Mouse (Mus musculus) layer of hippocampus, postnatal 10 days (tissue): ENCODE measurements around the gene Ripor3. TPM values are rescaled to one million over a fixed set of nuclear protein-coding genes. Genes with fewer than 3 reads are reported as not detected.

Source experiments
- DNase-seq, 2 experiments: peaks; one replicate each; pipeline ENCODE4 v3.0.0; 2021; ENCODE audit warnings: low spot score in 2 of 2
- total RNA-seq, 2 experiments: library from RNA; stranded (reverse); gene quantifications; 2 replicates each; pipeline ENCODE4 v1.2.3; 2021

Ripor3 gene
- total RNA-seq, 2 experiments from 2014 or later, result 0.43 to 0.62 TPM

GRCm38 (mm10) chr2:167957539-167957938 is 52.9 kb downstream of the Ripor3 start:
- DNase-seq, result no peak

GRCm38 (mm10) chr2:167954928-167955327 is 55.5 kb downstream of the Ripor3 start:
- DNase-seq, result no peak

GRCm38 (mm10) chr2:167953819-167954218 is 56.6 kb downstream of the Ripor3 start:
- DNase-seq, result no peak

- DNase-seq, result no peak
Measured at GRCm38 (mm10) chr2:167951301-167952211, 58.9 kb downstream of the Ripor3 start.

- no peak for DNase-seq
Measured at GRCm38 (mm10) chr2:167950681-167951080, 59.7 kb downstream of the Ripor3 start.

GRCm38 (mm10) chr2:167949808-167950207 is 60.6 kb downstream of the Ripor3 start:
- DNase-seq, result no peak

- peak in 1 of 2 experiments; percentile 29 for DNase-seq
Measured at GRCm38 (mm10) chr2:167949250-167949649, 61.2 kb downstream of the Ripor3 start.

- DNase-seq, result no peak
Measured at GRCm38 (mm10) chr2:167948557-167948956, 61.9 kb downstream of the Ripor3 start.

- no peak for DNase-seq
Measured at GRCm38 (mm10) chr2:167948047-167948446, 62.4 kb downstream of the Ripor3 start.

GRCm38 (mm10) chr2:167947251-167947650 is 63.2 kb downstream of the Ripor3 start:
- DNase-seq, result no peak

- DNase-seq, result no peak
Measured at GRCm38 (mm10) chr2:167945451-167945850, 65.0 kb downstream of the Ripor3 start.

- no peak for DNase-seq
Measured at GRCm38 (mm10) chr2:167944193-167944592, 66.2 kb downstream of the Ripor3 start.

GRCm38 (mm10) chr2:167942926-167943633 is 67.3 kb downstream of the Ripor3 start:
- peak in 1 of 2 experiments; percentile 35 for DNase-seq

- peak; percentile 54 for DNase-seq
Measured at GRCm38 (mm10) chr2:167942199-167942925, 68.1 kb downstream of the Ripor3 start.

GRCm38 (mm10) chr2:167941745-167942176 is 68.7 kb downstream of the Ripor3 start:
- DNase-seq, result no peak

GRCm38 (mm10) chr2:167941320-167941719 is 69.1 kb downstream of the Ripor3 start:
- no peak for DNase-seq

- no peak for DNase-seq
Measured at GRCm38 (mm10) chr2:167940636-167941035, 69.8 kb downstream of the Ripor3 start.

GRCm38 (mm10) chr2:167939632-167940399 is 70.6 kb downstream of the Ripor3 start:
- no peak for DNase-seq

- no peak for DNase-seq
Measured at GRCm38 (mm10) chr2:167939204-167939603, 71.2 kb downstream of the Ripor3 start.

- DNase-seq, result no peak
Measured at GRCm38 (mm10) chr2:167938786-167939185, 71.6 kb downstream of the Ripor3 start.

- no peak for DNase-seq
Measured at GRCm38 (mm10) chr2:167935956-167936355, 74.5 kb downstream of the Ripor3 start.
